Mouse (Mus musculus): ENCODE data around the gene Hoxa7. TPM values are rescaled to one million over a fixed set of nuclear protein-coding genes. Genes with fewer than 3 reads are reported as not detected.

Hoxa7 gene
- total and polyA plus RNA-seq, 2 experiments from 2014 or later = 1.3 to 2.9 TPM

DNA sequence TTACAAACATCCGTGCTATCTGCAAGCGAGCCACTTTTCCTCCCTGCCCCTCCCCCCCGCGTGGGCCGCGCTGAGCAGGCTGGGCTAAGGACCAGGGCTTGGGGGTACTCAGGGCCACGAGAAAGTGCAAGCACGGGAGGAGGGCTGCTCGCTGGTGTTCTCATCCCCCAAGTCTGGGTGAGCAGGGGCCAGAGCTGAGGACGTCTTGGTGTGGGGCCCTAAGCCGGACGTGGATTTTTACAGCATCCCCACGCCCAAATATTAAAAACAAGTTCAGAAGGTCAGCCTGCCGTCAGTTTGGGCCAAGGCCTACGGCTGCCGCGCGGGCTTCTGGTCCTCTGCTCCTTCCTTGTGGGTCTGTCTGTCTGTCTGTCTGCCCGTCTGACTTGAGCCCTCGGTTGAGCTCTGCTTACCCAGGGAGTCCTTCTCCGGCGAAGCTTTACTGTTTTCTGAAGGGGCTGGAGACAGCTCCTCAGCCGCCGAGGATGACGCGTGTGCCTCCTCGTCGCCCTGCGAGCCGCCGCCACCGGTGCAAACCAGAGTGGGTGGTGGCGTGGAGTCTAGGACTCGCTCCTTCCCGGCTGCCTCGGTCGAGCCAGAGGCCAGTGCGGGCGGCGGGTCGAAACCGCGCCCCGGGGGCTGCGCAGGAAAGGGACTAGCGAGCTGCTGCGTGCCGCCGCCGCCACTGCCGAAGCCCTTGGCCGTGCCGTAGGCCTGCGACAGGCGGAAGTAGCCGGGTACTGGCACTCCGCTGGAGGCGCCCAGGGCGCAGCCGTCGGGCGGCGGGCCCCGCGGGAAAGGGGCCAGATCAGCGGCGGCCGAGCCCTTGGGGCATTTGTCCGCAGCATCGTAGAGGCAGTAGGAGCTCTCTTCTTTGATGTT lies 12.1 kb upstream of the Hoxa7 start:
- no peak overlapping the region for H3K9ac ChIP-seq (replicated peaks; ENCODE audit: low read length)
- no peaks in the 10 kb centered on the region for H3K9me3 ChIP-seq (ENCODE audit: low read length)
- no peak overlapping the region for H3K4me2 ChIP-seq (ENCODE audit: low read depth, low read length)
- 1% methylated on average over 70 of the region's 70 CpGs for WGBS
- no peak overlapping the region for H3K4me3 ChIP-seq (ENCODE audit: low read length)
- H3K27me3 ChIP-seq (ENCODE audit: insufficient read depth, low read length) = peaks cover 96% of the 10 kb centered on the region
- H3K27ac ChIP-seq = no peak overlapping the region
- H3K4me1 ChIP-seq (ENCODE audit: insufficient read depth, low read length) = no peaks in the 10 kb centered on the region
- no peak for DNase-seq (ENCODE audit: low spot score)
- no peak for ATAC-seq
- H3K36me3 ChIP-seq (ENCODE audit: insufficient read depth, low read length) = no peaks in the 10 kb centered on the region
- no peak for TF ChIP-seq CTCF (IDR thresholded peaks at IDR 0.05; ENCODE audit: low read depth)

DNA sequence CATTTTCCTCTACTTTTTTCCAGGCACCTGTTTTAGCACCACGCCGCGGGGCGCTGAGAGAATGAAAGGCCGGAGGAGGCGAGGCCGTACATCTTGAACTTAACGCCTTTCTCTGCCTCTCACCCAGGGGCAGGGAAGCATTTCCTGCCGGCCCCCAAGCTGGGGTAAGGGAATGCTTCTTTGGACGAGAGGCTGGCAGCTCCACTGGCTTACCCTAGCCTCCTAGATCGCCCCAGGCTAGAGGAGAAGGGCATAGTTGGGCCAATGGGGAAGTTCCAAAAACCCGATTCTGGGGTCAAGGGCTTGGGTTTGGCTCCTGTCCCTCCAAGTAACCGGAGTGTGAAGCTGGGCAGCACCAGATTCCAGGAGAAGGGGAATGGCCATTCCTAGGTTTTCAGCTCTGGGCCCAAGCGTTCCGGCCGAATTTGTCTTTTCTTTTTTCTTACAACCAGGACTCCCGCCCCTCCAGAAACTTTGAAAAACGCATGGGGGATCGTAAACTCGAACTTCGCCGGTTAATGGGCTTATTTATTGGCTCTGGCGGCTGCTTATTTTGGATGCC lies 11.4 kb upstream of the Hoxa7 start:
- 2% methylated on average over 23 of the region's 23 CpGs for WGBS
- no peak overlapping the region for H3K9ac ChIP-seq (replicated peaks; ENCODE audit: low read length)
- H3K27me3 ChIP-seq (ENCODE audit: insufficient read depth, low read length) = peaks cover 94% of the 10 kb centered on the region
- H3K4me1 ChIP-seq (ENCODE audit: insufficient read depth, low read length) = no peaks in the 10 kb centered on the region
- ATAC-seq = no peak
- H3K9me3 ChIP-seq (ENCODE audit: low read length) = no peaks in the 10 kb centered on the region
- H3K27ac ChIP-seq = no peak overlapping the region
- TF ChIP-seq CTCF (IDR thresholded peaks at IDR 0.05; ENCODE audit: low read depth) = no peak
- no peak overlapping the region for H3K4me2 ChIP-seq (ENCODE audit: low read depth, low read length)
- H3K36me3 ChIP-seq (ENCODE audit: insufficient read depth, low read length) = no peaks in the 10 kb centered on the region
- DNase-seq (ENCODE audit: low spot score) = no peak
- no peak overlapping the region for H3K4me3 ChIP-seq (ENCODE audit: low read length)

DNA sequence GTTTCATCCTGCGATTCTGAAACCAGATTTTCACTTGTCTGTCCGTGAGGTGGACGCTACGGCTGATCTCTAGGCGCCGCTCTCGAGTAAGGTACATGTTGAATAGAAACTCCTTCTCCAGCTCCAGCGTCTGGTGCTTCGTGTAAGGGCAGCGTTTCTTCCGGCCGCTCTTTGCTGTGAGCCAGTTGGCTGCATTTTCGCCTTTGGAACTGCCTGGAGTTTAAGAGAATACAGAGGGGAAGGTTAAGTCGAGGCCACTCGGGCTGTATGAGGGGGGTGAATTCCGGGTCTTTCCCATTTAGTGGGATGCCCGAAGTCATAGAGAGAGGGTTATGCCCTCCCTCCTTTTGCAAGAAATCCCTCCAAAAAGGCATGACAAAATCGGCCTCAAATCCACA lies 10.9 kb upstream of the Hoxa7 start:
- H3K9ac ChIP-seq (replicated peaks; ENCODE audit: low read length) = no peak overlapping the region
- no peak for ATAC-seq
- no peak for TF ChIP-seq CTCF (IDR thresholded peaks at IDR 0.05; ENCODE audit: low read depth)
- 1% methylated on average over 18 of the region's 18 CpGs for WGBS
- no peak overlapping the region for H3K27ac ChIP-seq
- H3K4me2 ChIP-seq (ENCODE audit: low read depth, low read length) = no peak overlapping the region
- no peaks in the 10 kb centered on the region for H3K9me3 ChIP-seq (ENCODE audit: low read length)
- no peaks in the 10 kb centered on the region for H3K36me3 ChIP-seq (ENCODE audit: insufficient read depth, low read length)
- peaks cover 94% of the 10 kb centered on the region for H3K27me3 ChIP-seq (ENCODE audit: insufficient read depth, low read length)
- no peak overlapping the region for H3K4me3 ChIP-seq (ENCODE audit: low read length)
- no peaks in the 10 kb centered on the region for H3K4me1 ChIP-seq (ENCODE audit: insufficient read depth, low read length)
- no peak for DNase-seq (ENCODE audit: low spot score)

DNA sequence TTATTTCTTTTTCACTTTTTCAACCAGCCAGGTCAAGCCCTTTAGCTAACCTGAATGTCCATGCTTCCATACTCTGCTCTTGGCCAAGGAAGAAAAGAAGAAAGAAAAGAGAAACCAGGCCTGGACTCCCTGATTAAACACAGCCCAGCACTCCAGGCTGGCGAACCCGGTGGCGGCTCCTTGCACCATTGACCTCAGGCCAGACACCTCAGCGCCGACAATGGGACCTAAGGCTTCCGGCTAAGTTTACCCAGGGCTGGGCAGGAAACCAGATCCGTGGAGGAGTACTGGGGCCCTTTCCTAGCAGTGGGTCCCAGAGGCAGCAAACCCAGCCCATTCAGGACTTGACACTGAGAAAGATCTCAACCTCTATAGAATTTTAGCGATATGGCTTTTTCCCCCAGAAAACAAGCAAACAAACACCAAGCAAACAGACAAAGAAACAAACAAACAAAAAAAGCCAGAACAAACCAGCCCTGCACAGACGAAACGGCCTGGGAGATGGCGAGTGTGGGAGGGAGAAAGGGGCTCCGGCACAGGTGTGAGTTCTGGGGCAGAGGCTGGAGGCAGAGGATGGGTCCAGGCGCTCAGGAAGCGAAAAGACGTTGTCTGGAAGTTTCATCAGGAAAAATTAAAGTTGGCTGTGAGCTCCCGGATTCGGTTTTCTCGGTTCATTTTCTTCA lies 10.4 kb upstream of the Hoxa7 start:
- Histone ChIP-seq H3K9ac (replicated peaks; ENCODE audit: low read length) (no peak overlapping the region), H3K4me3 (ENCODE audit: low read length) (no peak overlapping the region), H3K9me3 (ENCODE audit: low read length) (no peaks in the 10 kb centered on the region), H3K27ac (no peak overlapping the region), H3K4me2 (ENCODE audit: low read depth, low read length) (no peak overlapping the region), H3K27me3 (ENCODE audit: insufficient read depth, low read length) (peaks cover 94% of the 10 kb centered on the region), H3K4me1 (ENCODE audit: insufficient read depth, low read length) (no peaks in the 10 kb centered on the region), H3K36me3 (ENCODE audit: insufficient read depth, low read length) (no peaks in the 10 kb centered on the region)
- TF ChIP-seq CTCF (IDR thresholded peaks at IDR 0.05; ENCODE audit: low read depth) = no peak
- no peak for DNase-seq (ENCODE audit: low spot score)
- no peak for ATAC-seq
- 1% methylated on average over 18 of the region's 18 CpGs for WGBS

DNA sequence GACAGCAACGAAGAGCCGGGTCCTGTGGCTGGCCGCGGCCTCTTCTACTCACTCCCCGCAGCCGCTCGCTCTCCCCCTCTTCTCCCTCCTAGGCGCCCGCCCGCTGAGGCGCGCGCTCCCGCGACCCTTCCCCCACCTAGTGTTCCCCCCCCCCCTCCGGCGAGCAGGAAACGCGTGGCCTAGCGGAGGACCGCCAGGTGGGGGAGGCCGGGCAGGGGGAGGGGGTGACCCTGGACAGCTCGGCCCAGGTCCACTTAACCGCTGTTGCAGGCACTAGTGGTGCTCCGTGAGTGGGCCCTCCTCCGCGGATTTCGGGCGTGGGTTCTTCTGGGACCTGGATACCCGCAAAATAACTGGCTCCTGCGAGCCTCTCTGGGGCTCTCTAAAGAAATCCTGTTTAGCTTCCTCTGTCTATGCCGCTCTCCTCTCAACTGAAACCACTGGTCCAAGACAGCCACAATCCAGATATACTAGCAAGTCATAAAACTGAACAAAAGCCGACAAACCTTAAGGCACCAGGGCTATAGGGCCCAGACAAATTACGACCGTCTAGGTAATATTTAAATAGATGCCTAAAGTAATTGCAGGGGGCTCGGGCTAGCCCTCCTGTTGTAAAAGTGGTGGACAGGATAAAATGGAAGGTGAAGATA lies 9.0 kb upstream of the Hoxa7 start, which contains the start of gene Hoxa9:
Hoxa9 (minus strand) TSS at position 574 of the 650 bp plus-strand sequence.
- Histone ChIP-seq H3K4me3 (ENCODE audit: low read length) (no peak within 1 kb of the TSS), H3K9ac (replicated peaks; ENCODE audit: low read length) (no peak within 1 kb of the TSS), H3K4me2 (ENCODE audit: low read depth, low read length) (no peak within 1 kb of the TSS), H3K27me3 (ENCODE audit: insufficient read depth, low read length) (peaks cover 94% of the 10 kb centered on the region), H3K36me3 (ENCODE audit: insufficient read depth, low read length) (no peaks in the 10 kb centered on the region), H3K9me3 (ENCODE audit: low read length) (no peaks in the 10 kb centered on the region), H3K4me1 (ENCODE audit: insufficient read depth, low read length) (no peaks in the 10 kb centered on the region), H3K27ac (no peak within 1 kb of the TSS)
- no peak for ATAC-seq
- under 1% methylated on average over 23 of the region's 36 CpGs for WGBS
- TF ChIP-seq CTCF (IDR thresholded peaks at IDR 0.05; ENCODE audit: low read depth) = no peak
- DNase-seq (ENCODE audit: low spot score) = no peak

- ATAC-seq (no peak), DNase-seq (ENCODE audit: low spot score) (no peak)
- Histone ChIP-seq H3K27me3 (ENCODE audit: insufficient read depth, low read length) (peaks cover 94% of the 10 kb centered on the region), H3K4me1 (ENCODE audit: insufficient read depth, low read length) (no peaks in the 10 kb centered on the region), H3K4me3 (ENCODE audit: low read length) (no peak overlapping the region), H3K36me3 (ENCODE audit: insufficient read depth, low read length) (no peaks in the 10 kb centered on the region), H3K9me3 (ENCODE audit: low read length) (no peaks in the 10 kb centered on the region), H3K9ac (replicated peaks; ENCODE audit: low read length) (no peak overlapping the region), H3K4me2 (ENCODE audit: low read depth, low read length) (no peak overlapping the region), H3K27ac (no peak overlapping the region)
- 1% methylated on average over 44 of the region's 44 CpGs for WGBS
- no peak; the same call in 1 of the 2 replicates for TF ChIP-seq CTCF (IDR thresholded peaks at IDR 0.05; ENCODE audit: low read depth)
Observed at GRCm38 (mm10) chr6:52229558-52230416, 8.1 kb upstream of the Hoxa7 start.

Data from hindbrain, postnatal 0 days (tissue).